Mouse (Mus musculus) G1E (cell line): ENCODE measurements around the gene C1qbp. TPM values are rescaled to one million over a fixed set of nuclear protein-coding genes. Genes with fewer than 3 reads are reported as not detected.

Experiments used
- ATAC-seq: 2 replicates; pipeline ENCODE4 v1.8.0; 2016; ENCODE audit warnings: mild to moderate bottlenecking; ENCODE audit not compliant: insufficient number of reproducible peaks, poor library complexity, low FRiP score, severe bottlenecking; ENCODE audit errors: extremely low read depth
- DNase-seq: peaks from one replicate; pipeline ENCODE4 v3.0.0; 2012; ENCODE audit warnings: low spot score
- H3K27me3 ChIP-seq: 2 replicates; pipeline ENCODE4 v1.6.1; 2012; ENCODE audit warnings: mild to moderate bottlenecking, low read length, inconsistent platforms; ENCODE audit not compliant: insufficient read depth
- H3K36me3 ChIP-seq: replicated peaks from 2 replicates; pipeline ENCODE3; 2012; ENCODE audit warnings: mild to moderate bottlenecking, inconsistent platforms
- H3K4me1 ChIP-seq: 2 replicates; pipeline ENCODE4 v1.6.1; 2012; ENCODE audit warnings: low read depth, low read length, inconsistent platforms, mixed read lengths; ENCODE audit not compliant: insufficient read depth
- H3K4me3 ChIP-seq: 2 replicates; pipeline ENCODE4 v1.5.1; 2012; ENCODE audit warnings: low read depth, mild to moderate bottlenecking, inconsistent platforms, low read length, moderate library complexity, mixed read lengths
- H3K9me3 ChIP-seq: replicated peaks from 2 replicates; pipeline ENCODE4 v1.6.1; 2012; ENCODE audit warnings: inconsistent platforms
- CTCF ChIP-seq: IDR thresholded peaks from 2 replicates; pipeline ENCODE4 v1.5.1; 2012; ENCODE audit warnings: low read depth, low read length, inconsistent platforms, mixed read lengths
- GATA1 ChIP-seq: IDR thresholded peaks from 2 replicates; pipeline ENCODE4 v1.6.1; 2012; ENCODE audit warnings: borderline replicate concordance, low read length, inconsistent platforms, mixed read lengths
- GATA2 ChIP-seq: IDR thresholded peaks from 2 replicates; pipeline ENCODE4 v1.6.1; 2012; ENCODE audit warnings: low read depth, low read length, inconsistent platforms, borderline replicate concordance
- POLR2AphosphoS5 ChIP-seq: IDR thresholded peaks from 2 replicates; pipeline ENCODE4 v1.6.1; 2012; ENCODE audit warnings: low read depth, low read length, inconsistent platforms; ENCODE audit not compliant: insufficient replicate concordance
- TAL1 ChIP-seq: conservative IDR thresholded peaks from 2 replicates; pipeline ENCODE4 v1.6.1; 2012; ENCODE audit warnings: low read depth, low read length, inconsistent platforms, mixed read lengths
- polyA plus RNA-seq: library from polyadenylated mRNA; stranded (reverse); fragments of >175 nt; gene quantifications from 2 replicates; pipeline ENCODE4 v1.2.3, GENCODE M21; 2012
- total RNA-seq, 2 experiments: library from RNA; stranded (forward) in 1 of 2; stranded (reverse) in 1 of 2; fragments of 200-1000 nt in 1 of 2; fragments of >200 nt in 1 of 2; fragmentation: Nextera tagmentation in 1 of 2; gene quantifications; 2 replicates each; pipeline ENCODE4 v1.2.3; 2014 to 2017

C1qbp gene
- total and polyA plus RNA-seq, 3 experiments: 75.2 to 753 (median 271) TPM

DNA sequence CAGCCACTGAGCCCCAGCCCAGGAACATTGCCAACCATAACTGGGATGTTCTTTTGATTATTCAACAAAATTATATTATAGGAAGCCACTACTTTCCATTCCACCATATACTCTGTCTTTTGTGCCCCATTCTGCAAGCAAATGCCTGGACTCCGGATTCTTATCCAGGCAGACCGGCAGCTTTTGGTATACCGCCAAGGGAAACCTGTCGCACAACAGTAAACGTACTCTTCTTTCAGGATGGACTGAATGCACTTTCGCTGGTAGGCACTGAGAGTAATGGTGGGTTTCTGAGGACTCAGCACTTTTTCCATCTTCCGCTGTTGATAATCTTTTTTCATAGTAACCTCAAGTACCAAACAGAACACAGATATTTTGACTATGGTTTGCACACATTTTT, 39.2 kb downstream of the C1qbp start:
- H3K36me3 ChIP-seq: peaks cover 94% of the 10 kb centered on the region
- TF ChIP-seq GATA2 (no peak), POLR2AphosphoS5 (no peak), CTCF (no peak), GATA1 (no peak), TAL1 (no peak)
- no peak overlapping the region for H3K4me3 ChIP-seq
- no peaks in the 10 kb centered on the region for H3K9me3 ChIP-seq
- peaks cover 4% of the 10 kb centered on the region; the same call in 1 of the 2 replicates for H3K4me1 ChIP-seq
- no peaks in the 10 kb centered on the region for H3K27me3 ChIP-seq
- no peak for ATAC-seq
- DNase-seq: no peak

DNA sequence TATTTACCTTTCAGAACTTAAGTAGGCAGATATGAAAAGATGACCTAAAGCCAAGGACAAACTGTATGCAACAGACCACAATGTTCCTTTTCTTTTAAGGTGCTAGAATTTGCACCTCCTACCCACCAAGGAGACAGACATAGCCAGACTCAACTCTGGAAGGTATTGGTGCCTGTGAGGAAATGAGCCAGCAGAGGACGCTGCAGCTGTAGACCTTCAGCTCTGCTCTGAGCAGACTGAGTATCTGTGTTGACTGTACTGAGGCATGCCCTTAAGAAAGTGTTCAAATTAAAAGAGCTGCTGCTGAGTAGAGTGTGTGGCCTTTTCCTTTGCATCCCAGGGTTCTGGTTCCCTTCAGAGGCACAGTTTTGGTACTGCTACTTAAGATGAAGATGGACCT, 40.2 kb downstream of the C1qbp start:
- H3K4me3 ChIP-seq: no peak overlapping the region
- no peak for TF ChIP-seq CTCF
- no peak for TF ChIP-seq GATA1
- TF ChIP-seq TAL1: no peak
- no peak for TF ChIP-seq POLR2AphosphoS5
- no peak for TF ChIP-seq GATA2

GRCm38 (mm10) chr11:70935316-70935715, 47.5 kb downstream of the C1qbp start:
- no peaks in the 10 kb centered on the region for H3K27me3 ChIP-seq
- no peaks in the 10 kb centered on the region for H3K9me3 ChIP-seq
- H3K4me1 ChIP-seq: peaks cover 5% of the 10 kb centered on the region; the same call in 1 of the 2 replicates
- H3K36me3 ChIP-seq: peaks cover 91% of the 10 kb centered on the region
- no peak overlapping the region for H3K4me3 ChIP-seq
- DNase-seq: no peak
- ATAC-seq: no peak
- TF ChIP-seq POLR2AphosphoS5 (no peak), TAL1 (no peak), GATA1 (no peak), GATA2 (no peak), CTCF (no peak)

More for the DNA sequence above, 40.2 kb downstream of the C1qbp start:
- ATAC-seq (no peak), DNase-seq (no peak)
- no peaks in the 10 kb centered on the region for H3K9me3 ChIP-seq
- peaks cover 92% of the 10 kb centered on the region for H3K36me3 ChIP-seq
- H3K4me1 ChIP-seq: peaks cover 8% of the 10 kb centered on the region; the same call in 1 of the 2 replicates
- no peaks in the 10 kb centered on the region for H3K27me3 ChIP-seq

DNA sequence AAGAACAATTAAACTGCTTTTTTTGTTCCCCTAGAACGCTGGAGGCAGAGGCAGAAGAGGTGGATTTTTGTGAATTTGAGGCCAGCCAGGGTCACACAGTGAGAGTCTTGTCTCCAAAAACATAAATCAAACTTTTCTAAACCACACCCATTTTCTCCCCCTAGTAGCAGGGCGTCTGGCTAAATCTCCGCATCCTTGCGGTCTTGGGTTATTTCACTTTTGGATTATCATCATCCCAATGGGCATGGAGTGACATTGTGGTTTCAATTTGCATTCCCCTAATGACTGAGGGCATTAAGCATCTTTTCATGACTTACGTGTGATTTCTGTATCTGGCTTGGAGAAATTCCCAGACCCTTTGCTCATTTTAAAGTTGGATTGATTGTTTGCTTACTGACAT, 51.4 kb downstream of the C1qbp start:
- ATAC-seq: no peak

More for the DNA sequence above, 51.4 kb downstream of the C1qbp start:
- no peaks in the 10 kb centered on the region for H3K9me3 ChIP-seq
- no peak overlapping the region for H3K4me3 ChIP-seq
- TF ChIP-seq TAL1 (no peak), POLR2AphosphoS5 (no peak), GATA2 (no peak), GATA1 (no peak), CTCF (no peak)
- no peaks in the 10 kb centered on the region for H3K27me3 ChIP-seq
- no peaks in the 10 kb centered on the region for H3K4me1 ChIP-seq
- no peak for DNase-seq
- peaks cover 76% of the 10 kb centered on the region for H3K36me3 ChIP-seq

Other genes with a start within 250 kb of the C1qbp start
- gene Zfp3, start 218.8 kb downstream of the C1qbp start, total RNA-seq (2014; fragmentation: Nextera tagmentation): 12.8 TPM in 2 replicates
- gene Zfp3, start 218.8 kb downstream of the C1qbp start, total RNA-seq (2017): 5.4 and 5.6 TPM in 2 replicates
- 2.6 and 2.8 TPM in 2 replicates for gene Zfp3, start 218.8 kb downstream of the C1qbp start, polyA plus RNA-seq
- gene Scimp, start 170.4 kb downstream of the C1qbp start, total RNA-seq (2014; fragmentation: Nextera tagmentation): not detected in 2 replicates
- gene Scimp, start 170.4 kb downstream of the C1qbp start, total RNA-seq (2017): not detected in 2 replicates
- gene Scimp, start 170.4 kb downstream of the C1qbp start, polyA plus RNA-seq: not detected in 2 replicates
- 48.0 and 50.1 TPM in 2 replicates for gene Rabep1, start 138.2 kb downstream of the C1qbp start, total RNA-seq (2014; fragmentation: Nextera tagmentation)
- gene Rabep1, start 138.2 kb downstream of the C1qbp start, total RNA-seq (2017): 80.6 and 111 TPM in 2 replicates
- 18.1 and 22.9 TPM in 2 replicates for gene Rabep1, start 138.2 kb downstream of the C1qbp start, polyA plus RNA-seq
- 154 and 178 TPM in 2 replicates for gene Nup88, start 13.1 kb downstream of the C1qbp start, total RNA-seq (2014; fragmentation: Nextera tagmentation)
- 145 and 193 TPM in 2 replicates for gene Nup88, start 13.1 kb downstream of the C1qbp start, total RNA-seq (2017)
- 81.1 and 103 TPM in 2 replicates for gene Nup88, start 13.1 kb downstream of the C1qbp start, polyA plus RNA-seq
- 30.9 and 45.8 TPM in 2 replicates for gene Rpain, start 12.8 kb downstream of the C1qbp start, total RNA-seq (2014; fragmentation: Nextera tagmentation)
- 73.4 and 94.2 TPM in 2 replicates for gene Rpain, start 12.8 kb downstream of the C1qbp start, total RNA-seq (2017)
- gene Rpain, start 12.8 kb downstream of the C1qbp start, polyA plus RNA-seq: 5.8 and 14.9 TPM in 2 replicates
- 24.3 and 28.4 TPM in 2 replicates for gene Dhx33, start 21.4 kb upstream of the C1qbp start, total RNA-seq (2014; fragmentation: Nextera tagmentation)
- 32.7 and 37.4 TPM in 2 replicates for gene Dhx33, start 21.4 kb upstream of the C1qbp start, total RNA-seq (2017)
- 11.6 and 15.9 TPM in 2 replicates for gene Dhx33, start 21.4 kb upstream of the C1qbp start, polyA plus RNA-seq
- 47.7 and 50.2 TPM in 2 replicates for gene Mis12, start 36.6 kb upstream of the C1qbp start, total RNA-seq (2014; fragmentation: Nextera tagmentation)
- gene Mis12, start 36.6 kb upstream of the C1qbp start, total RNA-seq (2017): 37.8 and 52.7 TPM in 2 replicates
- gene Mis12, start 36.6 kb upstream of the C1qbp start, polyA plus RNA-seq: 3.9 and 4.9 TPM in 2 replicates
- gene Derl2, start 36.8 kb upstream of the C1qbp start, total RNA-seq (2014; fragmentation: Nextera tagmentation): 27.2 and 33.3 TPM in 2 replicates
- gene Derl2, start 36.8 kb upstream of the C1qbp start, total RNA-seq (2017): 40.6 and 42.1 TPM in 2 replicates
- 14.1 and 18.5 TPM in 2 replicates for gene Derl2, start 36.8 kb upstream of the C1qbp start, polyA plus RNA-seq
- not detected in 2 replicates for gene 6330403K07Rik, start 50.5 kb upstream of the C1qbp start, total RNA-seq (2014; fragmentation: Nextera tagmentation)
- 0.16 TPM in 1 of 2 replicates, not detected in the other for gene 6330403K07Rik, start 50.5 kb upstream of the C1qbp start, total RNA-seq (2017)
- not detected in 2 replicates for gene 6330403K07Rik, start 50.5 kb upstream of the C1qbp start, polyA plus RNA-seq
- not detected in 2 replicates for gene Nlrp1a, start 161.7 kb upstream of the C1qbp start, total RNA-seq (2014; fragmentation: Nextera tagmentation)
- gene Nlrp1a, start 161.7 kb upstream of the C1qbp start, total RNA-seq (2017): 0.05 TPM in 1 of 2 replicates, not detected in the other
- gene Nlrp1a, start 161.7 kb upstream of the C1qbp start, polyA plus RNA-seq: not detected in 2 replicates
- not detected in 2 replicates for gene Nlrp1b, start 247.7 kb upstream of the C1qbp start, total RNA-seq (2014; fragmentation: Nextera tagmentation)
- gene Nlrp1b, start 247.7 kb upstream of the C1qbp start, total RNA-seq (2017): 0.05 TPM in 1 of 2 replicates, not detected in the other
- gene Nlrp1b, start 247.7 kb upstream of the C1qbp start, polyA plus RNA-seq: not detected in 2 replicates